Mouse (Mus musculus) myocyte (in vitro differentiated cells): ENCODE data around the gene Olfr826. TPM values are rescaled to one million over a fixed set of nuclear protein-coding genes. Genes with fewer than 3 reads are reported as not detected.

Experiments
- H3K27me3 ChIP-seq: one replicate; pipeline ENCODE4 v1.6.1; 2011; ENCODE audit not compliant: control insufficient read depth, insufficient read depth, insufficient read length
- H3K36me3 ChIP-seq: one replicate; pipeline ENCODE4 v1.6.1; 2011; ENCODE audit not compliant: control insufficient read depth, insufficient read depth
- H3K4me2 ChIP-seq: one replicate; pipeline ENCODE4 v1.6.1; 2011; ENCODE audit warnings: low read depth, control low read depth
- H3K4me3 ChIP-seq: one replicate; pipeline ENCODE4 v1.5.1; 2011; ENCODE audit warnings: mild to moderate bottlenecking, control low read depth, moderate library complexity
- H3K79me2 ChIP-seq: one replicate; pipeline ENCODE4 v1.6.1; 2011; ENCODE audit not compliant: control insufficient read depth, insufficient read depth
- H3ac ChIP-seq: one replicate; pipeline ENCODE4 v1.6.1; 2011; ENCODE audit not compliant: control insufficient read depth, insufficient read length
- CEBPB ChIP-seq: IDR thresholded peaks from 2 replicates; pipeline ENCODE4 v1.6.1; 2011; ENCODE audit warnings: mild to moderate bottlenecking, moderate library complexity; ENCODE audit not compliant: poor library complexity, insufficient read depth, severe bottlenecking
- E2F4 ChIP-seq: IDR thresholded peaks from one replicate; pipeline ENCODE4 v1.6.1; 2011; ENCODE audit warnings: mild to moderate bottlenecking, control low read depth, moderate library complexity; ENCODE audit not compliant: insufficient read depth
- MAX ChIP-seq: IDR thresholded peaks from one replicate; pipeline ENCODE4 v1.6.1; 2011; ENCODE audit warnings: low read depth, mild to moderate bottlenecking, control low read depth
- MYOD1 ChIP-seq, 3 experiments: IDR thresholded peaks; one replicate each; pipeline ENCODE4 v1.6.1; 2011; ENCODE audit warnings: control low read depth in 2 of 3, low read depth in 2 of 3, mild to moderate bottlenecking in 2 of 3, moderate library complexity in 1 of 3; ENCODE audit not compliant: insufficient read length in 2 of 3, control insufficient read depth in 1 of 3
- MYOG ChIP-seq, 3 experiments: IDR thresholded peaks; one replicate each; pipeline ENCODE4 v1.6.1; 2011; ENCODE audit warnings: control low read depth in 2 of 3, low read depth in 2 of 3, mild to moderate bottlenecking in 2 of 3; ENCODE audit not compliant: insufficient read length in 2 of 3, control insufficient read depth in 1 of 3, insufficient read depth in 1 of 3
- POLR2A ChIP-seq: IDR thresholded peaks from one replicate; pipeline ENCODE4 v1.6.1; 2011; ENCODE audit warnings: low read depth, mild to moderate bottlenecking, control low read depth, moderate library complexity; ENCODE audit not compliant: insufficient read length
- POLR2AphosphoS2 ChIP-seq: IDR thresholded peaks from one replicate; pipeline ENCODE4 v1.6.1; 2011; ENCODE audit warnings: low read depth, control low read depth; ENCODE audit not compliant: insufficient read length
- REST ChIP-seq: IDR thresholded peaks from one replicate; pipeline ENCODE4 v1.6.1; 2011; ENCODE audit warnings: mild to moderate bottlenecking, control low read depth, moderate library complexity; ENCODE audit not compliant: insufficient read depth, insufficient read length
- SRF ChIP-seq: IDR thresholded peaks from one replicate; pipeline ENCODE4 v1.6.1; 2011; ENCODE audit warnings: low read depth; ENCODE audit not compliant: control insufficient read depth, insufficient read length
- TCF12 ChIP-seq: IDR thresholded peaks from one replicate; pipeline ENCODE4 v1.6.1; 2011; ENCODE audit warnings: mild to moderate bottlenecking, control low read depth; ENCODE audit not compliant: poor library complexity, insufficient read depth, severe bottlenecking
- TCF3 ChIP-seq: IDR thresholded peaks from one replicate; pipeline ENCODE4 v1.6.1; 2011; ENCODE audit warnings: low read depth, control low read depth; ENCODE audit not compliant: insufficient read length
- USF1 ChIP-seq: IDR thresholded peaks from one replicate; pipeline ENCODE4 v1.6.1; 2011; ENCODE audit warnings: low read depth, mild to moderate bottlenecking, control low read depth, moderate library complexity
- polyA plus RNA-seq: library from polyadenylated mRNA; unstranded; fragments of >200 nt; fragmentation: generic; extraction: Trizol; gene quantifications from one replicate; pipeline ENCODE4 v1.2.1, GENCODE M21; 2012; ENCODE audit warnings: missing spikeins

Gene Olfr826
- polyA plus RNA-seq = not detected

- H3K4me2 ChIP-seq = no peak within 1 kb of the TSS
- H3K79me2 ChIP-seq = no peaks in the 10 kb centered on the region
- no peaks in the 10 kb centered on the region for H3K36me3 ChIP-seq
- no peaks in the 10 kb centered on the region for H3K27me3 ChIP-seq
- no peak within 1 kb of the TSS for H3ac ChIP-seq
- TF ChIP-seq REST = no peak
- TF ChIP-seq MAX = no peak
- TF ChIP-seq POLR2A = no peak
- TF ChIP-seq SRF = no peak
- no peak for TF ChIP-seq CEBPB
- TF ChIP-seq E2F4 = no peak
- TF ChIP-seq TCF12 = no peak
- no peak for TF ChIP-seq MYOD1 (IDR thresholded peaks at IDR 0.05; ENCODE audit: control insufficient read depth in 1 of 3, insufficient read length in 2 of 3, low read depth in 2 of 3)
- no peak for TF ChIP-seq MYOG (IDR thresholded peaks at IDR 0.05; ENCODE audit: control insufficient read depth in 1 of 3, insufficient read depth in 1 of 3, insufficient read length in 2 of 3, low read depth in 2 of 3)
- no peak for TF ChIP-seq POLR2AphosphoS2
- no peak within 1 kb of the TSS for H3K4me3 ChIP-seq
Measured at GRCm38 (mm10) chr10:130184086-130184485, at the start of gene Olfr826. Gene Olfr826 (minus strand): TSS chr10:130184186.

GRCm38 (mm10) chr10:130232117-130232516, 48.1 kb upstream of the Olfr826 start:
- Histone ChIP-seq H3ac (no peak overlapping the region), H3K4me2 (no peak overlapping the region), H3K4me3 (no peak overlapping the region), H3K27me3 (no peaks in the 10 kb centered on the region), H3K36me3 (no peaks in the 10 kb centered on the region), H3K79me2 (no peaks in the 10 kb centered on the region)
- TF ChIP-seq CEBPB (no peak), TCF3 (no peak), MYOG (IDR thresholded peaks at IDR 0.05; ENCODE audit: control insufficient read depth in 1 of 3, insufficient read depth in 1 of 3, insufficient read length in 2 of 3, low read depth in 2 of 3) (no peak), TCF12 (no peak), POLR2AphosphoS2 (no peak), SRF (no peak)

GRCm38 (mm10) chr10:130229584-130229983, 45.6 kb upstream of the Olfr826 start:
- TF ChIP-seq SRF = no peak
- TF ChIP-seq REST = no peak
- TF ChIP-seq USF1 = no peak
- TF ChIP-seq TCF12 = no peak
- no peak for TF ChIP-seq MYOD1 (IDR thresholded peaks at IDR 0.05; ENCODE audit: control insufficient read depth in 1 of 3, insufficient read length in 2 of 3, low read depth in 2 of 3)
- no peak for TF ChIP-seq TCF3
- TF ChIP-seq E2F4 = no peak
- TF ChIP-seq POLR2AphosphoS2 = no peak
- TF ChIP-seq MYOG (IDR thresholded peaks at IDR 0.05; ENCODE audit: control insufficient read depth in 1 of 3, insufficient read depth in 1 of 3, insufficient read length in 2 of 3, low read depth in 2 of 3) = no peak
- TF ChIP-seq POLR2A = no peak
- no peak for TF ChIP-seq CEBPB
- no peak for TF ChIP-seq MAX

GRCm38 (mm10) chr10:130228246-130228645, 44.3 kb upstream of the Olfr826 start:
- no peaks in the 10 kb centered on the region for H3K79me2 ChIP-seq
- no peak for TF ChIP-seq SRF
- no peak for TF ChIP-seq POLR2AphosphoS2
- no peak for TF ChIP-seq E2F4
- no peak for TF ChIP-seq CEBPB
- no peak for TF ChIP-seq MYOG (IDR thresholded peaks at IDR 0.05; ENCODE audit: control insufficient read depth in 1 of 3, insufficient read depth in 1 of 3, insufficient read length in 2 of 3, low read depth in 2 of 3)
- no peak for TF ChIP-seq TCF3
- TF ChIP-seq MAX = no peak
- TF ChIP-seq REST = no peak
- no peak for TF ChIP-seq TCF12
- TF ChIP-seq MYOD1 (IDR thresholded peaks at IDR 0.05; ENCODE audit: control insufficient read depth in 1 of 3, insufficient read length in 2 of 3, low read depth in 2 of 3) = no peak
- TF ChIP-seq USF1 = no peak
- TF ChIP-seq POLR2A = no peak
- no peak overlapping the region for H3K4me2 ChIP-seq
- H3ac ChIP-seq = no peak overlapping the region
- no peaks in the 10 kb centered on the region for H3K36me3 ChIP-seq
- no peak overlapping the region for H3K4me3 ChIP-seq
- no peaks in the 10 kb centered on the region for H3K27me3 ChIP-seq

More at GRCm38 (mm10) chr10:130229584-130229983, 45.6 kb upstream of the Olfr826 start:
- H3K27me3 ChIP-seq = no peaks in the 10 kb centered on the region
- H3K79me2 ChIP-seq = no peaks in the 10 kb centered on the region
- H3K36me3 ChIP-seq = no peaks in the 10 kb centered on the region
- H3ac ChIP-seq = no peak overlapping the region
- no peak overlapping the region for H3K4me2 ChIP-seq
- H3K4me3 ChIP-seq = no peak overlapping the region

- no peaks in the 10 kb centered on the region for H3K79me2 ChIP-seq
- H3K36me3 ChIP-seq = no peaks in the 10 kb centered on the region
- no peak overlapping the region for H3ac ChIP-seq
Measured at GRCm38 (mm10) chr10:130225034-130225433, 41.0 kb upstream of the Olfr826 start.

More at GRCm38 (mm10) chr10:130225034-130225433, 41.0 kb upstream of the Olfr826 start:
- Histone ChIP-seq H3K27me3 (no peaks in the 10 kb centered on the region), H3K4me3 (no peak overlapping the region), H3K4me2 (no peak overlapping the region)
- TF ChIP-seq TCF3 = no peak
- TF ChIP-seq USF1 = no peak
- TF ChIP-seq TCF12 = no peak
- no peak for TF ChIP-seq MYOD1 (IDR thresholded peaks at IDR 0.05; ENCODE audit: control insufficient read depth in 1 of 3, insufficient read length in 2 of 3, low read depth in 2 of 3)
- TF ChIP-seq E2F4 = no peak
- TF ChIP-seq REST = no peak
- TF ChIP-seq MAX = no peak
- no peak for TF ChIP-seq POLR2A
- TF ChIP-seq MYOG (IDR thresholded peaks at IDR 0.05; ENCODE audit: control insufficient read depth in 1 of 3, insufficient read depth in 1 of 3, insufficient read length in 2 of 3, low read depth in 2 of 3) = no peak
- TF ChIP-seq SRF = no peak
- no peak for TF ChIP-seq CEBPB
- TF ChIP-seq POLR2AphosphoS2 = no peak
